Mouse (Mus musculus): Measurements from ENCODE around the gene Nrxn1.

The Nrxn1 gene
- long read RNA-seq, experiment 1, partial matches to known transcripts, result 2 of 3 reads
- long read RNA-seq, experiment 1, other reads (novel, unspliced or antisense), result 1 of 3 reads
- long read RNA-seq, experiment 2, partial matches to known transcripts, result 9 of 11 reads
- long read RNA-seq, experiment 2, other reads (novel, unspliced or antisense), result 1 of 11 reads

GRCm38 (mm10) chr17:91093042-91093080 lies at the start of gene Nrxn1:
TSS of gene Nrxn1 (minus strand) at chr17:91093071.
- intact Hi-C loops (cut with DNase I), result no loop called here

GRCm38 (mm10) chr17:91136859-91137258 lies 44.0 kb upstream of the Nrxn1 start:
- intact Hi-C loops (cut with DNase I), result no loop called here

- intact Hi-C loops (cut with DNase I), result no loop called here
Measured at GRCm38 (mm10) chr17:91112880-91113628, 20.2 kb upstream of the Nrxn1 start.

DNA sequence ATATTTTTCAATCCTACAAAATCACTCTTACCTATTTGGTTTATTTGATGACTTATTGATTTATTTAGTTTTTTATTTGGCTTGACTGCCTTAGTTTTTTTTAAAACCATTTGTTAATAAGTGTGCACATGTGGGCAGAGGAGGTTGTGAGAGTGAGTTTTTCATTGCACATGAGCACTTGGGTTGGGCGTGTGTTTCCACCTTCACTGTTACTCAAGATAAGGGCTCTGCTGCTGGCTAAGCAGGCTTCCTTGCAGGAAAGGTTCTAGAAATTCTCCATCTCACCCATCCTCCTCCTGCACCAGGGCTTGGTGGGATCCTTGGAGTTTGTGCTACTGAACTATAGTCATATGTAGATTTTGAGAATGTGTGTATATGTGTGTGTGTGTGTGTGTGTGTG lies 19.2 kb upstream of the Nrxn1 start:
- intact Hi-C loops (cut with DNase I), result no loop called here

- intact Hi-C loops (cut with DNase I), result no loop called here
Measured at GRCm38 (mm10) chr17:91093081-91093875, 407 bp upstream of the Nrxn1 start.

DNA sequence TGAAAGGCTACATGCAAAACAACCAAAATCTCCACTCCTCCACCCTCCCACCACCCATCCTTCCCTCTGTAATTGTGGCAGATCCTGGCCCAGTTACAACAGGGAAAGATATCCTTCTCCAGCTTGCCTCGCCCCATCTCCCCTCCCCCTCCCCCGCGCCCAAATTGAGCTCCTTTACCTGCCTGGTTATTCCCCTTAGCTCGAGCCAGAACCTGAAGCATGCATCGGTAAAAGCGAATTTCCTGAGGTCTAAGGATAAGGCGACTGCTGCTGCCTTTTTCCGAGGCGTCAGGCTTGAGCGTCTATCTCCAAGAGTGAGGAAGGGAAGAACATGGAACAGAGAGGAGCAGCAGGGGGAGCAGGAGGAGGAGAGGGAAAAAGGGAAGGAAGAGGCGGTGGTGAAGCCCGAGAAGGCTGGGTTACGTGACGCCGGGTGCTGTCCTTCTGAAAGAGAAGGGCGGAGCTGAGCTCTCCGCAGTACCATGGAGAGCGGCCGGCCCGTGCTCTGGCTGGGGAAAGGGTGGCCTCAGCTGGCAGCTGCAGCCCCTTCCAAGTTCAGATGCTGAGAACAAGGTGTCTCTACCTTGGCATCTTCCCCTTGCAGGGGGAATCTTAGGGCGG lies 340 bp downstream of the Nrxn1 start:
- intact Hi-C loops (cut with DNase I), result no loop called here

GRCm38 (mm10) chr17:91090631-91091030 lies 2.2 kb downstream of the Nrxn1 start:
- intact Hi-C loops (cut with DNase I), result no loop called here

DNA sequence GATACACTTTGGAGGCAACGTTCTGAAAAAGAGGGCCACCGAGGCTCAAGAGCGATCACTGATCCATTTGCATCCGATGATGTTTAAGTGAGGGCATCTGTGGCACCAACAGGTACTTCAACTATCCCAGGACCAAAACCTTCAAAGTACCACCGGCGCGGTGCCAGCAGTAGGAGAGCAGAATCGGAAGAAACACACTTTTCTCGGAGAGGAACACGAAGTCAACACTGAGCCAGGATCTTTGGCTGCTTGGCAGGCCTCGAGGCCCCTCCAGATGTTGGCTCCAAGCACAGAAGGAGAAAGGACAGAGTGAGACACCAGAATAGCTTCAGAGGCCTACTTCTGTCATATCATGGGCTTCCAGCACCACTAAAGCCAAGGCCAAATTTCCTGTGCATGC lies 3.9 kb downstream of the Nrxn1 start:
- intact Hi-C loops (cut with DNase I), result no loop called here

DNA sequence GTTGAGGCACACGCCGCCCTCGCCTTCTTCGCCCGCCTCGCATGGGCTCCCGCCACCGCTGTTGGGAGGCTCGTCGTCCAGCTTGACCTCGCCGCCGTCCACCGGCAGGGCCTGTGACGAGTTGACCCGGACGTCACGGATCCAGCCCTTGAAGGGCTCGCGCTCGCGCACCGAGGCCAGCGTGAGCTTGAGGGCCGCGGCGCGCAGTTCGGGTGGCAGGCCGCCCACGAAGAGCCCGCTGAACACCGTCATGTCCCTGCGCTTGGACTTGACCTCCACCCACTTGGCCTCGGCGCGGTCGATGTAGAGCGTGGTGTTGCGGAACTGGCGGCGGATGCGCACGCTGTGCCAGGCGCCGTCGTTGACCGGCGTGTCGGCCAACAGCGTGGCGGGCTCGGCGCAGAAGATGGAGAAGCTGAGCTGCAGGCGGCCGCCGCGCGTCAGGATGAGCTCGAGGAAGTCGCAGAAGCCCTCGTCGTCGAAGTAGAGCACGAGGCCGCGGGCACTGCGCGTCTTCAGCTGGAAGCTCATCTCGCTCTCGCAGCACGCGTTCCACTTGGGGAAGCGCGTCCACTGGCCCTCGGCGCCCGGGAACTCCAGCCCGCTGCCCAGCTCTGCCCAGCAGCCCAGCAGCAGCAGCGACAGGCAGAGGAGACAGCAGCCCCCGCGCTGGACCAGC lies 4.7 kb downstream of the Nrxn1 start:
- intact Hi-C loops (cut with DNase I), result no loop called here

GRCm38 (mm10) chr17:91086412-91086811 lies 6.5 kb downstream of the Nrxn1 start:
- intact Hi-C loops (cut with DNase I), result no loop called here

DNA sequence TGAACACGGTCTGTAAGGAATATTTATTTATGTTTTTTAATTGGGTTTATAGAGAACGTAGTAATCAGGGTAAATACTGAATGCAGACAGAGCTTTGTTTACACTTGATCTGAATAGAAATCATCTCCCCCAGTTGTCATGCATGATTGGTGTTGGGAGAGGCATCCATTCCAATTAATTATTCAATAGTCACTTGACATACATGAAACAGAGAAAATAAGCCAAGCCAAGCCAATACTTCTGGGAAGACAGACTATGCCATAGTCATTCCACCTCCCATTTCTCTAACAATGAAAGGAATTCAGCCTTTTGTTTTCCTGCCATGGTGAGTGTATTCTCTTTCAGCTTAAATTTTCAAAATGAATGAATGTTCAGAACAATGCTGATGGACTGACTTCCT lies 7.5 kb downstream of the Nrxn1 start:
- intact Hi-C loops (cut with DNase I), result no loop called here

DNA sequence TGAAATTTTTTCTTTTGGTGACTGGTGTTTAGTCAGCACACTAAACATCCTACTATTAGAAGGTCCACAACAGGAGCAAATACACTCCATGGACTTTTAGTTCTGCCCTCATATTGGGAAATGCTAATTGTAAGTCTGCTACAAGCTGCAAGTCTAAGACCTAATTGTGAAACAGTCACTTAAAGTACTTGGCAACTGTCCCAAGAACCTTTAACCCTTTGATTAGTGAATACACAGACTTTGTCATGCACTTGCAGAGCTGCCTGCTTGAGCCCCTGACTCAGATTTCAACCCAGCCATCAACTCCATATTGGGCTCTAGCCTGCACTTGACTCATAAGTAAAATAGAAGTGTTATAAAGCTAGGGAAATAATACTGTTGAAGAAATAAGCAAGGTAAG lies 13.8 kb downstream of the Nrxn1 start:
- intact Hi-C loops (cut with DNase I), result no loop called here

- intact Hi-C loops (cut with DNase I), result no loop called here
Measured at GRCm38 (mm10) chr17:91074780-91075179, 18.1 kb downstream of the Nrxn1 start.

GRCm38 (mm10) chr17:91033466-91033865 lies 59.4 kb downstream of the Nrxn1 start:
- intact Hi-C loops (cut with DNase I), result no loop called here

DNA sequence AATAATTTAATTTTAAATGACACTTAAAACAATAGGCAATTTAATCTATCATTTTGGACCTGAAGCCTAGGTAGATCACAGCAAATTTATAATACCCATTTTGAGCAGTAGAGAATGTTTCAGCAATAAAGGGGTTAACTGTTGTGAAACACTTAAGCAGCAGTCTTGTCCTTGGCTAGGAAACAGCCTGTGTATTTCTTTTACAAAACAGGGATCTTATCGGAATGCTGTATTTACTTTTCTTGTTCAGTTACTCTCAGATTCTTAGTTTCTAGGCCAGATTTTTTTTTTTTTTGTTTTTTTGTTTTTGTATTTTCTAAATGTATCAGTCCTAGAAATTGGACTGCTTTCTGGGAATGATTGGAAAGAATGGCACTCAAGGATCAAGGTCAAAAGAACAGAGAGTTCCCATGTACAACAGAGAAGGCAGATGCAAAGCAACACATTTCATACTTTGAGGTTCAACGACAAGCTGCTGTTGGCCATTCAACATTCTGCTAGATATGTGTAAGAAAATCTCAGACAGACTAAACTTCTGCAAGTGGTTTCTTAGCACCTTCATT lies 67.7 kb downstream of the Nrxn1 start:
- intact Hi-C loops (cut with DNase I), result no loop called here

GRCm38 (mm10) chr17:91007385-91008089 lies 85.3 kb downstream of the Nrxn1 start:
- intact Hi-C loops (cut with DNase I), result no loop called here

GRCm38 (mm10) chr17:91000389-91000788 lies 92.5 kb downstream of the Nrxn1 start:
- intact Hi-C loops (cut with DNase I), result no loop called here

DNA sequence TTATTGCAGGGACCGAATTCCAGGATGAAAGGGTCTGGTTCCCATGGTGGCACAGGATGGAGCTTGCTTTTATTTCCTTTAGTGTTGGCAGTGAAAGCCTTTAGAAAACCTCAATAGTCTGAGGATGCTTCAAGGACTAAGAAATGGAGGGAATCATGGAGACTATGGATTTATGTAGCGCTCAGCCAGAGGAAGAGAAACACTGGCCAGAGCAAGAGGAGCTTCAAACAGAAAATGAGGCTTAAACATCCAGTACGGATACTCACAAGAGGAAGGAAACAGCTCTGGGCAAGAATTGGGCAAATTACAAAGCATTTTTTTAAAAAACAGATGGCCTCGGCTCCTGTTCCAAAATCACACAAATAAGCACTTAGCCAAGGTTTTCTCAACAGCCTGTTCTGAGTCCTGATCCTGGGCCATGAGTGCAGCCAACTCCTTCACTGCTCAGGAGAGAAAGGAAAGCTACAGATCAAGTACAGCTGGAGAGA lies 93.2 kb downstream of the Nrxn1 start:
- intact Hi-C loops (cut with DNase I), result no loop called here

- intact Hi-C loops (cut with DNase I), result no loop called here
Measured at GRCm38 (mm10) chr17:90997714-90998113, 95.2 kb downstream of the Nrxn1 start.

DNA sequence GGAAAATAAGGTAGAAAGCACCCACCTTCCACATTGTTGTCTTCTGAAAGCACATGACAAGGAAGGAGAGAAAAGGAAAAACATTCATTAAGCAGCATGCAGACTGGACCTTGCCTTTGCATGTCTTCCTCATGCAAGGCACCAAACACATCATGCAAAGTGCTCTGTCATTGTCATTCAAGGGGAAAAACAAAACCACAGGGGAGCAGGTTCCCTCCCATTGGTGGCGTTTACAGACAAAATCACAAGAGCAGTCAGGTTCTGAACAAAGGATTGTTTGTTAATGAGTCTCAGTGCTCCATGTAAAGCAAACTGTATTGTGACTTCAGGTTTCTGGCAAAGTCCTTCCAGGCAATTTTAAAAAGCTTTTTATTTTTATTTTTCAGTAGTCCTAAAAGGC lies 97.4 kb downstream of the Nrxn1 start:
- intact Hi-C loops (cut with DNase I), result no loop called here

- intact Hi-C loops (cut with DNase I), result no loop called here
Measured at GRCm38 (mm10) chr17:90994247-90994646, 98.6 kb downstream of the Nrxn1 start.
